Mouse (Mus musculus) layer of hippocampus, adult 18-20 months (tissue): ENCODE measurements around the gene Ccdc60. TPM values are rescaled to one million over a fixed set of nuclear protein-coding genes. Genes with fewer than 3 reads are reported as not detected.
A peak's percentile ranks its signal among the peaks of the same experiment; 100 is the strongest.

Source experiments
- DNase-seq, 2 experiments: peaks; one replicate each; pipeline ENCODE4 v3.0.0; 2022; ENCODE audit warnings: low spot score in 2 of 2
- total RNA-seq, 2 experiments: library from RNA; stranded (reverse); gene quantifications; 2 replicates each; pipeline ENCODE4 v1.2.3; 2021

Ccdc60 gene
- total RNA-seq, 2 experiments from 2014 or later, result 0.25 to 0.36 TPM

DNA sequence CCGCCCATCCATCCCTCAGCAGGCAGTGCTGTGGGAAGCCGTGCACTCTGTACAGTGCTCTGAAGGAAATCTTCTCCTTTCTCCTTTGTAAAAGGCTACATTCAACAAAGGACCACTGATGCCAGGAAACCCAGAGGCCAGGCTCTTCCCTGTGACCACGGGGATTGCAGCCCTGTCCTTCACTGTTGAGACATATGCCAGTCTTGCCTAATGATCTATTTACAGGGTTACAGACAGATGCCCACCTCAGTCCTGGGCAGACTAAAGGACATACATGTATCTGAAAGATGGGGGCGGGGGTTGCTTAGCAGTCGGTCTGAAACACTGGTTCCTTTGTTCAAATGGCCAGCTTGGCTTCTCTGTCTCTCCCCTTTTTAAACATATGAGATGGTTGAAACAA is 14.4 kb downstream of the Ccdc60 start:
- no peak for DNase-seq

DNA sequence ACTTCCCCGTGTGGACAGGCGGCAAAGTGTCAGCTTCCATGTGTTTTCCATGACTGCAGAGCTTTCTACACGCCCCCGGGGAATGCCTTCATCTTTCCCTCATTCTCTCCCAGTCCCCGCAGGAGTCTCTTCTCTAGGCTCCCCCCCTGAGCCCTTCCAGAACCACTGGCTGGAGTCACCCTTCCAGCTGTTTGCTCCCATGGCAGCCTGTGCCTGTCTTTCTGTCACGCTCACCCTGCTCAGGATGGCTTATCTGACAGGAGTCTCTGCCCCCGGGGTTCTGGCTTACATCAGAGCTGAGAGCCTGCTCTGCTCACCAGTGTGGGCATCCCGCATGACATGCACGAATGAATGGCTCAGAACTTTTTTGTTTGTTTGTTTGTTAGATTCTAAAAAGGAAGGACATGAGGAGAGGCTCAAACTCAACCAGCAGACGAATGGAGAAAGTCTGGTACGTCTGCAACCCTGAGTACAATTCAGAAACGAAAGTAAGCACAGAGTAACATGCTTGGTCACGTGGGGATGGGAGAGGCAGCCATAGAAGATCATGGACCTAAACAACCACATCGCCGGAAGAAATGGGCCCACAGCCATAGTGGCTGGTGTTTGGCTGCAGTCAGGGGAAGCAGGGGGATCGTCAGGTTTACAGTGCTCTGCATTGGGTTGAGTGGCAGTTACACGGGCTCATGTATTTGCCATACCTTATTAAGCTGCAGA is 17.1 kb downstream of the Ccdc60 start:
- DNase-seq, result no peak

DNA sequence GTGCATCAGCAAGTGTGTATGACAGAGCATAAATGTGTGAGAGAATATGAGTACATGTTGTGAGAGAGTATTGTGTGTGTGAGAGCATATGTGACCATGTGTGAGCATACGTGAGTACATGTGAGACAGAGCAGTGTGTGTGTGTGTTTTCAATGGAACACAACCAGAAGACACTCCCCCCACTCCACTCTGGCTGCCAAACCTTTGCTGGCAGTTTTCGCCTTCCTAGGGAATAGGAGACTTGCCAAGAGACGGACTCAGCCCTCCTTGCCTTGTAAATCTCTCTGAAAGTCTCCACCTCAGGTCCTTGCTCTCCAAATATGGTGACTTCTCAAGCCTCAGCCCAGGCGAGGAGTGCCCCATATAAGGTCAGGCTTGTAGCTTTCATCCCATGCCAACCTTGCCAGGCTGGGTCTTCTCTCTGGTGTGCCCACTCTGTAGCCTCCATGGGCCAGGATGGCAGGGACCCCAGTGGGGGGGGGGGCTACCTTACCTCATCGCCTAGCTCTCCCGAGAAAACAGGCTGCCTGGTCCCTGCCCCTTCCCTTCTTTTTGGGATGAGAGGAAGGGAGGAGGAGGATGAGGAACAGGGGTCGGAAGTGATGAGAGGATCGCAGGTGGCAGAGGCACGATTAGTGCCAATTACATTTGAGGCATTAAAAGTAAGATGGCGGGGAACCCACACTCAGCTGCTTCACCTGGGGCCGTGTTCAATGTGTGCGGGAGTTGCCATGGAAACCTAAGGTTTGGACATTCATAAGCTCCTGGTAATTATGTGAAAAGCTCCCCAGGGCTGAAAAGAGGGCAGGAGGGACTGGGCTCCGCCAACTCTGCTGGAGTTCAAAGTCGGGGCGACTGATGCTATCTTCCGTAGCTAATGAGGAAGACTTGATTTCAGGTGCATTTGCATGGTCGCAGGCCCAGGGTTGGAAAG is 19.3 kb downstream of the Ccdc60 start:
- DNase-seq, result no peak

DNA sequence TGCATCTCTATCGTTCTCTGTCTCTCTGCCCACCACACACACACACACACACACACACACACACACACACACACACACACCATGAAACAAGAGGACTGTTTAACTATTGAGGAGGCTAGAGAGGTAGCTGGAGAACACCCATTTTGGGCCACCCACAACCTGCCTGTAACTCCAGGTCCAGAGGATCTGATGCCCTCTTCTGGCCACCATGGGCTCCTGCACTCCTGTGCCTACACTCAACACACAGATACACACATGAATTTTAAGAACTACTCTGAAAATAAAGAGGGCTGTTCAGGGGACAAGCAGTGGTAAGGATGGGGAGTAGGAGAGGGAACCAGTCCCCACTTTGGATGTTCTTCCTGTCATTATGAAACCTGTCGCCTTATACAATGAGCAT is 26.1 kb downstream of the Ccdc60 start:
- DNase-seq, result no peak

DNA sequence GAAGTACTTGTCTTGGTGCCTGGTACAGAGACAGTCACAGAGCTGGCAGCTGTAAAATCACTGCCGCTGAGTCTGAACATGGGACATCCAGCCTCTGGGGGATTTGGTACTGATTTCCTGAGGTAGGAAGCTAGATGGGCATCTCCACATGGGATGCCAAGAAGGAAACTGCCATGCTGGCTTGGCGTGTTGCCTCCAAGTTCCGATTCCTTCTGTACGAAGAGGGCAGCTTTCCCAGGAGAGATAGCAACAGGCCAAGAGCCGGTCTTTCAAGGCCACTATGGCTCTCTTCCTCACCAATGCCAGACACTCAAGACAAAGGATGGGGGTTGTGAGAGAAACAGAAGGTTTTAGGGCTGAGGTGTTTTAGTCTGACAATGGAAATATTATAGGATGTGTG is 26.8 kb downstream of the Ccdc60 start:
- DNase-seq, result no peak

GRCm38 (mm10) chr5:116260356-116260755 is 28.4 kb downstream of the Ccdc60 start:
- DNase-seq, result no peak

GRCm38 (mm10) chr5:116258321-116258860 is 30.4 kb downstream of the Ccdc60 start:
- no peak for DNase-seq

- DNase-seq, result no peak
These were observed 34.9 kb downstream of the Ccdc60 start for GRCm38 (mm10) chr5:116253914-116254313.

- no peak for DNase-seq
These were observed 36.6 kb downstream of the Ccdc60 start for GRCm38 (mm10) chr5:116252186-116252585.

- DNase-seq, result no peak
These were observed 42.1 kb downstream of the Ccdc60 start for GRCm38 (mm10) chr5:116246642-116247041.

- DNase-seq, result no peak
These were observed 44.3 kb downstream of the Ccdc60 start for GRCm38 (mm10) chr5:116244476-116244875.

- no peak for DNase-seq
These were observed 45.2 kb downstream of the Ccdc60 start for GRCm38 (mm10) chr5:116243622-116244021.

- DNase-seq, result peak; percentile 58 to 83
These were observed 56.7 kb downstream of the Ccdc60 start for GRCm38 (mm10) chr5:116231841-116232643.

DNA sequence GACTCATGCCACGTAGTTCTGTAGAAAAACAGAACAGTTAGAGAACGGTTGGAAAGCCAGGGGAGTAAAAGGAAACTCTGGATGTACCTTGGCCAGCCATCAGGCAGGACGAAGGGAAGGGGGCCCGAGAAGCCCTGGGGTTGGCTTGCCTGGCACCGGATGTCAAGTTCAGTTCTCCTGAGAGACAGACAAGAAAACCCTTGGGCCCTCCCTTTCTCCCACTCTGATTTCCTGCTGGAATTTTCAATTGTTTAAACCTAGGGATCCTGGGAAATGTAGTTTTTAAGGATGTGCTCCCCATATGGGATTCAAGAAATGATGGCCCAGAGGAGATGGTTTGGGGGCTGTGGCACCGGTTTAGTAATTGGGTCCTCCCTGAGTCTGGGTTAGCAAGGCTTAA is 60.4 kb downstream of the Ccdc60 start:
- no peak for DNase-seq

GRCm38 (mm10) chr5:116224023-116224422 is 64.8 kb downstream of the Ccdc60 start:
- DNase-seq, result no peak

DNA sequence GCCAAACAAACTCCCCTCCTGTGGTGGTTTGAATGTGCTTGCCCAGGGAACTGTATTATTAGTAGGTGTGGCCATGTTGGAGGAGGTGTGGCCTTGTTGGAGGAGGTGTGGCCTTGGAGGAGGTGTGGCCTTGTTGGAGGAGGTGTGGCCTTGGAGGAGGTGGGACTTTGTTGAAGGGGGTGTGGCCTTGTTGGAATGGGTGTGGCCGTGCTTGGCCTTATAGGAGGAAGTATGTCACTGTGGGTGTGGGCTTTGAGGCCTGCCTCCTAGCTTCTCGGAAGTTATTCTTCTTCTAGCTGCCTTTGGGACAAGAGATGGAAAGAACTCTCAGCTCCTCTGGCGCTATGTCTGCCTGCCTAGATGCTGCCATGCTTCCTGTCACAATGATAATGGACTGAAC is 66.9 kb downstream of the Ccdc60 start:
- no peak for DNase-seq

- no peak for DNase-seq
These were observed 69.5 kb downstream of the Ccdc60 start for GRCm38 (mm10) chr5:116219288-116219687.

DNA sequence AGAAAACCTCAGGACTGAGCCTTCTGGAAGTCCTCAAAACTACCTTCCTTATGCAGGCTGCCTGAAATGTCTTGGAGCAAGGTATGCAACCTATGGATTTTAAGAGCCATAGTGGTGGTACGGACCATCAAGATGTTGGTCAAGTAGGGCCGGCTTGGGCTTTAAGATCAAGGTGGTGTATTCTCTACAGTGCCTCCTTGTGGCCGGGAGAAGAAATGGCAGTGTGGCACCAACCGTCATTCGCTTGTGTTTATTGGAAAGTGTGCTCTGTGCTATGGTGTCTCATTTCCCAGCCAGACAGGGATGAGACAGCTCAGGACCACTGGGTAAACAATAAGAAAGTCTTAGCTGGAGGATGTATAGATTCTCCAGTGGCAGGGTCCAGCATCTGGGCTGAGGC is 76.1 kb downstream of the Ccdc60 start:
- no peak for DNase-seq

GRCm38 (mm10) chr5:116209378-116210091 is 79.2 kb downstream of the Ccdc60 start:
- no peak for DNase-seq

DNA sequence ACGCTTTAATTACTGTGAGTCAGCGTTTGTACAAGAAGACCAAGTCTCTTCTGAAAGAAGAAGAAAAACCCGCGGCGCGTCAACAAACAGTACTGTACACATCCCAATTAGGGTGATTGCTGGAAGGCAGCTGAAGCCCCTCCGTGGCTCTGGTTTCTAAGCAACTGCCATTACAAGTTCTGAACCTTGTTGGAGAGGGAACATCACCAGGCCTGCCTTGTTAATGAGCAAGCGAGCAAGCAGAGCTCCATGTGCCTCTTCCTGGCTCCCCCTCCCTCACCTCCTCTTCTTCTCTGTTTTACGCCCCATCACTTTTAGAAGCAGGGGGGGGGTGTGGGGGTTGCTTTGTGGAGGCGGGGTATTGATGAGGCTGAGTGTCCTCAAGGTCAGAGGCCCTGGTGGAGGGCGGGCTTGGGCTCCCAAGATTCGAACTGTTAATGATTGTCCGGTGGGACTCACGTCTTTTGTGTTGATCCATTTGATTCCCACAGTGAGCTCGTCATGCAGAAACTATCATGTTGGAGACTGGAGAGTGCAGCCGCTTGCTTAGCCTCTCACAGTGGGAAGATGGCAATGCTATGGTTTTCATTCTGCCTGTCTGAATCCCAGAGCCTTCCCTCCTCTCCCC is 79.9 kb downstream of the Ccdc60 start:
- peak; percentile 19 to 51 for DNase-seq
